Comparison of ENCODE assay signal across 7 mouse cellular contexts in the genomic region with DNA sequence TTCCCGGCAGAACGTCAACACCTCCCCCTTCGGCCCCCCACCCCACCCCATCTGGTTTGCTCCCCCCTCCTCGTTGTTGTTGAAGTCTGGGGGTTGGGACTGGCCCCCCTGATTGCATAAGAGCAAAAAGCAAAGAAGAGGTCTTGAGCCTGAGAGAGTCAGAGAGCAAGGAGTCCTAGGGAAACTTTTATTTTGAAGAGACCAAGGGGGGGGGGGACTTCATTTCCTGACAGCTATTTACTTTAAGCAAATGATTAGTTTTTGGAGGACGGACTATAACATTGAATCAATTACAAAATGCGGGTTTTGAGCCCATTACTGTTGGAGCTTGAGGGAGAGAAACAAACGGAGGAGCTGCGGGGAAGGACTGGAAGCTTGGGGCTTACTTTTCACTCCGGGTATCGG. TPM values are rescaled to one million over a fixed set of nuclear protein-coding genes. Genes with fewer than 3 reads are reported as not detected.
A peak's percentile ranks its signal among the peaks of the same experiment; 100 is the strongest.
DNase-seq lines count a peak whose midpoint lies in the region; ATAC-seq and TF ChIP-seq lines count a peak whose summit lies in the region.

A gene (plus strand): TSS at position 272 of the 405 bp plus-strand sequence.

- ATAC-seq in liver, postnatal 0 days: no peak
- no peak for ATAC-seq in stomach, postnatal 0 days (ENCODE audit: low FRiP score, low TSS enrichment)

- H3K9ac ChIP-seq in liver, postnatal 0 days (replicated peaks): peak within 1 kb of the TSS; percentile 48
- H3K9ac ChIP-seq in stomach, postnatal 0 days (ENCODE audit: low read length): peak within 1 kb of the TSS; percentile 64

- no peak for DNase-seq in adrenal gland, adult 8-10 months
- DNase-seq in embryo, embryonic 9.5 days (ENCODE audit: extremely low spot score): peak; percentile 74
- peak; percentile 58 for DNase-seq in heart, adult 8-10 months (ENCODE audit: low spot score)
- peak; percentile 66 for DNase-seq in kidney, postnatal 10 days
- DNase-seq in liver, postnatal 0 days: no peak
- DNase-seq in stomach, postnatal 0 days (ENCODE audit: low spot score): peak; percentile 24
- DNase-seq in B cell, adult 2 months: no peak

- TF ChIP-seq EP300 in liver, postnatal 0 days (IDR thresholded peaks at IDR 0.05; ENCODE audit: low read depth): no peak
- no peak for TF ChIP-seq EP300 in stomach, postnatal 0 days (optimal IDR thresholded peaks at IDR 0.05)

- TF ChIP-seq CTCF in liver, postnatal 0 days (IDR thresholded peaks at IDR 0.05; ENCODE audit: low read depth): no peak
- TF ChIP-seq CTCF in stomach, postnatal 0 days (IDR thresholded peaks at IDR 0.05; ENCODE audit: low read depth): no peak

- H3K4me3 ChIP-seq in liver, postnatal 0 days (ENCODE audit: low read depth, low read length): peak within 1 kb of the TSS; percentile 40
- H3K4me3 ChIP-seq in stomach, postnatal 0 days (ENCODE audit: low read depth, low read length): peak within 1 kb of the TSS; percentile 50

- H3K27ac ChIP-seq in liver, postnatal 0 days (ENCODE audit: low read depth): peak within 1 kb of the TSS; percentile 64
- peak within 1 kb of the TSS; percentile 90 for H3K27ac ChIP-seq in stomach, postnatal 0 days (replicated peaks)

- H3K36me3 ChIP-seq in liver, postnatal 0 days (replicated peaks; ENCODE audit: insufficient read depth, low read length): no peaks in the 10 kb centered on the region
- H3K36me3 ChIP-seq in stomach, postnatal 0 days (ENCODE audit: control insufficient read depth, insufficient read depth, low read length): no peaks in the 10 kb centered on the region

- 2% methylated on average over 10 of the region's 10 CpGs for WGBS in liver, postnatal 0 days (ENCODE audit: insufficient replicate concordance)
- 6% methylated on average over 10 of the region's 10 CpGs for WGBS in stomach, postnatal 0 days

- peak within 1 kb of the TSS; percentile 49 for H3K4me2 ChIP-seq in liver, postnatal 0 days (ENCODE audit: low read depth, low read length)
- H3K4me2 ChIP-seq in stomach, postnatal 0 days (replicated peaks; ENCODE audit: low read depth): peak within 1 kb of the TSS; percentile 54

- no peaks in the 10 kb centered on the region for H3K9me3 ChIP-seq in liver, postnatal 0 days (ENCODE audit: low read length)
- H3K9me3 ChIP-seq in stomach, postnatal 0 days (ENCODE audit: control insufficient read depth, low read length): no peaks in the 10 kb centered on the region

- peaks cover 20% of the 10 kb centered on the region for H3K4me1 ChIP-seq in liver, postnatal 0 days (ENCODE audit: insufficient read depth)
- H3K4me1 ChIP-seq in stomach, postnatal 0 days (replicated peaks; ENCODE audit: control insufficient read depth, insufficient read depth): no peaks in the 10 kb centered on the region; the same call in 1 of the 2 replicates

- H3K27me3 ChIP-seq in liver, postnatal 0 days (ENCODE audit: insufficient read depth, low read length): peaks cover 98% of the 10 kb centered on the region
- H3K27me3 ChIP-seq in stomach, postnatal 0 days (ENCODE audit: control insufficient read depth, insufficient read depth, low read length): peaks cover 8% of the 10 kb centered on the region

RNA-seq across cellular contexts. Expression of the gene that starts here (rescaled TPM):
- total RNA-seq in adrenal gland, adult 8-10 months (2022): 10 to 100 TPM; 40.5 to 55.6 (median 45.9) TPM
- total RNA-seq in heart, adult 8-10 months (2022): 10 to 100 TPM; 17.9 to 23.3 (median 21.5) TPM
- 1.3 TPM in 2 replicates for polyA plus RNA-seq in liver, postnatal 0 days (2015; fragmentation: Nextera tagmentation; extraction: Ambion mirVana)
- polyA plus RNA-seq in stomach, postnatal 0 days (2015; fragmentation: Nextera tagmentation; extraction: Ambion mirVana): 7.9 and 8.5 TPM in 2 replicates

Comparison
In these comparisons a context has a peak if more than half of its experiments do, and no peak if none do; other contexts are left out.
1. DNase-seq: peak in embryo, embryonic 9.5 days (single experiment), heart, adult 8-10 months (single experiment), kidney, postnatal 10 days (single experiment) and stomach, postnatal 0 days (single experiment); none in adrenal gland, adult 8-10 months (single experiment), liver, postnatal 0 days (single experiment) and B cell, adult 2 months (0 of 2).